Mouse (Mus musculus) embryo, embryonic 9.5 days (tissue): ENCODE measurements around the gene Grxcr1.

Experiments
- DNase-seq: peaks from one replicate; pipeline ENCODE4 v3.0.0-alpha.2; 2017; ENCODE audit errors: extremely low spot score

The Grxcr1 gene

DNA sequence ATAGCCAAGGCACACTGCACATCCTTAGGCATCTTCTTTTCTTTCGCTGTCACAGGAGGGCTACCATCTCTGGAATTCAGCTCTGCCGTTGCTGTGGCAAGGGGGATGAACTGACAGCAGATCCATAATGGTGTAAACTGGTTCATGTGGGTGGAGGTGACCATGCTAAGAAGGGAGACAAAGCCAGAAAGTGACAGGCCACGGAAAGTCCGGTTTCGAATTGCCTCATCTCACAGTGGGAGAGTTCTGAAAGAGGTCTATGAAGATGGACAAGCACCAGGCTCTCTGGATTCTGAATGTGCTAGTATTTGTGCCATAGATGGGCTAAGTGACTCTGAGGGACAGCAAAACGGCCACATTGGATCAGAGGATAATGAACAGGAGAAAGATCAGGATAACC is at the start of gene Grxcr1:
Grxcr1 (plus strand) TSS at position 92 of the 400 bp plus-strand sequence.
- no peak for DNase-seq

DNA sequence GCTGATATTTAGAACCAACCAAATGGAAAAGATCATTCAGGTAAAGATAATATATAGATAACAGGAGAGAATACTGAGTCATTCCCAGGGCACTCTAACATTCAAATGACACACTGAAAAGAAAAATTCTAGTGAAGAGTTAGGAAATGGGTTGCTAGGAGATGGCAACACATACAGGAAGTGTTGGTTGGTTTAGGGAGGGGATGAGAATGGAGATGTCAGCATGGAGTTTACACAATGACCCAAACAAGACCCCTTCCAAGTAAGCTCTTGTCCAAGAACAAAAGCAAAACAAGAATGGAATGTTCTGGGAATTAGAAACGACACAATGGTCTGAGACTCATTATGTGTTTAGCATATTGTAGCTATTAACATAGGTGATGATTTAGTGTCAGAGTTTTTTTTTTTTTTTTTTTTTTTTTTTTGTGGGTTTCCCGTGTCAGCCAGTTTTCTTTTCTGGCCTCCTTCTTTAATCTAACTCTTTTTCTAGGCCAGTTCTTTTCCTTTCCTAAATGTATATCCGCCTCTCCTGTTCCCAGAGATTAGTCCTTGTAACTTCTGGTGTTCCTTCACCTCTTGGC is 49.6 kb upstream of the Grxcr1 start:
- DNase-seq = no peak

DNA sequence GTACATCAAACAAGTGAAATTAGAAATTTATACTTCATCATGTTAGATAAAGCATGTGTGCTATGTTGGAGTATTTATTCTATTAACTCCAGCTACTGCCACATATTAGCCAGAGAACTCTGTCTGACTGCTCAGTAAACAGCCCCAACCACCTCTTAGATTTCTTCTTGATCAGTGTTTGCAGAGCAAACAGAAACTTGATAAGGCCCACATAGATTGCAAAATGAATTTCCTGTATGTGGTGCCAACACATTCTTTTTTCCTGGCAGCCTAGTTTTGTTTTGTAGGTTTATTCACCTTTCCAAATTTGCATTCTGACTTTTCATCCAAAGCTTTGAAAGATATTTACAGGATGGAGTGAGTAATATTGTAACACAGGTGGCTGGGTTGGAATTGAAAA is 41.2 kb upstream of the Grxcr1 start:
- no peak for DNase-seq

DNA sequence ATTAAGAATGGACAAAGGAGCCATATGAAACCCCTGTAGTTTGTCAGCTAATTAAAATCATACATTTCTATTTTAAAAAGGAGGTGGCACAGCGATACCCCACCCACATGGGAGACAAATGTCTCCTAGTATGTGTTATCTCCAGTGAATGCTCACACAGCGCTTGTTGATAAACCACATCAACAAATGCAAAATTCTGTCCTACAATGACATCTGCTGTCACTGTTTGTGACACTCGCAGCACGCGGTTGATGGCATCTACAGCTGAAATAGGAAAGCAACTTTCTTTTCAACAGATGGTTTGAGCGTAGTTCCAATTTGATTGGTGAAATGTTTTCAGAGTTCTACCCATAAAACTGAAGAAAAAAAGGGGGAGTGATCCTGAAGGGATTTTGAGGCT is 29.0 kb upstream of the Grxcr1 start:
- no peak for DNase-seq

DNA sequence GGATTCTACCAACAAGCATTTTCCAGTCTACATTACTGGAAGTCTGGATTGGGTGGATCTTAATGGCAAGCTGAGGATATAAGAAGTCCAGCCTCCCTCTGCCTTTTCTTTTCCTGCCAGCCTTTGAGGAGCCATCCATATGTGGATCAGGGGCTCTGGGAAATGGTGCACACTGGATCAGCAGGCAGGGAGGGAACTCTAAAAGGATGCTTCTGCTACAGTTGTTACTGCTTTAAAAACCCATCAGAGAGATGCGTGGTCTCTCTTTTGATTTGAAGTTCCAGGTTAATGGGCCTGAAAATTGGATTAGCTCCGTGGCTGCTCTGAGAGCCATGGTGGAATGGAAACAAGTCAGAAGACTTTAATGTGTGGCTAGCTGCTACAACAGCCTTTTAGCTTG is 27.7 kb upstream of the Grxcr1 start:
- no peak for DNase-seq

DNA sequence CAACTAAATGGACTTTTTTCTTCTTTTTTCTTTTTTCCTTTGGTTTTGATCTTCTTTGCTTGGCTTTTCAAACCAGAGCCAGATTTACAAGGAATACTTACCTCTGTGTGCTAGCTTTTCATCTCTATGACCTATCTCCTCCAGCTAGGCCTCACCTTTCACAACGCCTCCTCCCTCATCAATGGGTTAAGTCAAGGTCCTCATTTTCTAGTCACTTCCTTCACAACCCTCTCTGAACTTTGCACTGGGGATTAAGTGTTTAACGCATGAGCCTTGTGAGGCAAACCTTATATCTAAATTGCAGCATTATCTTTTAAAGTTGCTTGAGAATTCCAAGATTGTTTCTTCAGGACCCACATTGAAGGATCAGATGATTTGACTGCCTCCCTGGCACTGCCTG is 27.2 kb upstream of the Grxcr1 start:
- DNase-seq = no peak

DNA sequence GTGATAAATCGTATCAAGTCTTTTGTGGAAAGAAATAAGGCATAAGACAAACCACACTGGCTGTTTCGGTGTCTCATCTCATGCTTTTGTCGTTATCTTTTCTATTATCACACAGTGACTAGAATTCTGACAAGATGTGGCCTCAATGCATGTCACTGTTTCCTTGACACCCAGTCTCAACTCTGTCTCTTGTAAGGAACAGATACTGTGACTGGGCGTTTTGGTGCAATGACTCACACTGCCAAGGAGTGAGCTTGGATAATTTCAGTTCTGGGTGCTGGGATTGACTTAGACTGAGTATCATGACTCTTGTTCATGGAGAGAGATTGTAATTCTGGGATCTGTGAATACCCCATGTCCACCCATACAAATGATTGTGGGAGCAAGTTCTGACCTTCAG is 24.6 kb upstream of the Grxcr1 start:
- DNase-seq = no peak

DNA sequence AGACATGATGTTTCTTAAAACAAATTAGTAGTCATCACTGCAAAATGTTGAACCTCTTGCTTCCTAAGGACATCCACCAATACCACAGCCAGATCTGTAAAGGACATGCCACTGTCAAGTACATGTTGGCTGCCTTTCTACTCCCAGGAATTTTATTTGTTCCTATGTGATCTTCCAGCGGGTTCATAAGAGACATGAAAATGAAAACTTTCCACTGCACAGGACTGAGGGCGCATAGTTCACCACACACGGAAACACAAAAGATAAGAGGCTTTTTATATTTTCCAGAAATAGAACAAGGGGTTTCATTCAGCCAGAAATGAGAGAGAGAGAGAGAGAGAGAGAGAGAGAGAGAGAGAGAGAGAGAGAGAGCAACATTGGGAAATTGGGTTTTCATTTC is 20.1 kb upstream of the Grxcr1 start:
- no peak for DNase-seq

DNA sequence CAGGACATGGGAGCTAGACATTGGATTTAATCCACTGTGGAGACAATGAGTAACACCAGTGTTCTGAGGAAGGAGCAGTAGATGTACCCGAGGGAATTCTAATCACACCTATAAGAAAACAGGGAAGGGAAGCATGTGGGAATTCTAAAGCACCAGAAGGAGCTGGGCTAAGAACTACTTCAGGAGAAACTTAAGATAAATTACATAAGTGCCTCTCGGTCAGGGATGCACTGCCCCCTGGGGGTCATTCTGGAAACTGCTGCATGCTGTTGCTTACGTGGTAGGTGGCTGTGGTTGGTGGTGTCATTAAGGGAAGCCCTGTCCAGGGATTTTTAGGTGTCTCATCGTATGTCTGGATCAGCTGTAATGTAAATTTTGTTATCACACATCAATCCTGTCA is 19.0 kb upstream of the Grxcr1 start:
- DNase-seq = peak; percentile 70

DNA sequence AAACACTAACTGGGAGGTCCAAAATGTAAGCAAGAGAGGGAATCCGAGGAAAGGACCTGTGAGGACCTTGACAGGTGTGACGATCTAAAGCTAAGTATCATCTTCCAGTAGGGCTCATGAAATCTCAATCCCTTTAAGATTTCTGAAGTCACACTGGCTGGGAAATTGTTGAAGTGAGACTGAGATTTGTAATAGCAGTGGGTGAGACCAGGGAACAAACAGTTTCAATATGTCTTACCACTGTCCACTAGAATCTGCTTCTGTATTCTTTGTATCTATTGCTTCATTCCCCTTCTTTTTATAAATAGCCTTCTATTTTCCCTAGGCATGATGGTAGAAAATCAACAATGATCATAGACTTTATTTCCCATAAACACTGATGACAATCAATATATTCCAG is 10.8 kb upstream of the Grxcr1 start:
- no peak for DNase-seq

DNA sequence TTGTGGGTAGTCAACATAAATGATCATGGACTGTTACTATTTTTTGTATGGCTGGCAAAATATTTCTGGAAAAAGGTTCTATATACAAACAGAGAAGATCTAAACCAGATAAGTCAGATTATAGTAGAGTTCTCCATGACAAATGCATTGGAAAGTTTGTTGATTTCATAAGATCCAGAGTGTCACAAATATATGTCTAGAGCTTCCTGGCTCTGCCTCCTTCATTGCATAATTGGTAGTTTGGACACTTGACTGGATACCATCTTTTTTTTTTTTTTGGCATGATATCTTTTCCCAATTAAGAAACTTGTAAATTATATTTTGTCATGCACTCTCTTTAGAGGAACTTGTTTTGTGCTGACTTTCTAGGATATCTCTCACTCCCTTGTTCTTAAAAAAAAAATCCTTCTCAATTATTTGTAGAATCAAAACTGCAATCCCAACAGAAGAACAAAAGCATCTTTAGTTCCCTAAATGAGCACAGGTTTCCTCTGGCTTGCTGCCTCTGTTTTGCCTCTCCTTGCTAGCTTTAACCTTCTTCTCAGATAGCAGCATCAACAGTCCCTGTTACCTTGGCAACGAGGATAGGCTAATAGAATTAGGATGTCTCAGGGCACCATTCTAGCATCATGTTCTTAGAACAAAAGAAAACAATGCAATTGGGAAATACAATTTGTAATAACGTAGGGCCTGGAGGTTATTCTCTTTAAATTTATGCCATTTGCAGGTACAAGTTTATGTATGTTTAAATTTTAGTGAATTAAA is 4.8 kb upstream of the Grxcr1 start:
- DNase-seq = no peak

DNA sequence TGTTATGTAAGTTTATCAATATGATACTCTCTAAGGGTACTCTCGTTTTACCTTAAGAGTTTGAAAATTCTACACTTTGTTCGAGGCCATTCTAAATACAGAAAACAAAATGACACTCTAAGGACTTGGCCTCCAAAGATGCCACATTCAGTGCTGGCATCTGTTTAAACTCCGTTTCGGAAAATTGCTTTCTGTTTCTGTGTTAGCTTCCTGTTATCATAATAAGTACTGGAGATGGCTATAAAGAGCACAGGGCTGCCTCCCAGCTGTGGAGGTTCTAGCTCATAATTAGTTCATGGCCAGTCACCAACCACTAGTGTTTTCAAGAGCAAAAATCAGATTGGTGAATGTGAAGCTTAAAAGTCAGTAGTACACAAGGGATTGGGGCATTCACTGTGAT is 4.2 kb upstream of the Grxcr1 start:
- no peak for DNase-seq

DNA sequence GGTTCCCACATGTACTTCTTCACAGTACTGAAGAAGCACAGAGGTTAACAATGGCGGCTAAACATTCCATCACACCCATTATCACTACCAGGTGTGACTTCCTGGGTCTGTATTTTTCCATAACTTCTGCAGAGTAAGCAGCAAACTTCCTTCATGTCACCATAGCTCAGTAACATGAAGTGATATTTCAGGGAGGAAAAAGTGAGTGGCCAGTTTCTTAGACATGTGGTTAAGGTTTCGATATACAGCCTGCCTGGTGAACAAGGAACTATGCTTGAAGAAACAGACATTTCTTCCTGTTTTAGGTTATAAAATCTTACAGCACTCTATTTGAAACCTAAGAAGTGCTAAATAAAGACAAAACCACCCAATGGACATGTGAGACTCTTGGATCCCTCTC is 1.7 kb downstream of the Grxcr1 start:
- DNase-seq = no peak

DNA sequence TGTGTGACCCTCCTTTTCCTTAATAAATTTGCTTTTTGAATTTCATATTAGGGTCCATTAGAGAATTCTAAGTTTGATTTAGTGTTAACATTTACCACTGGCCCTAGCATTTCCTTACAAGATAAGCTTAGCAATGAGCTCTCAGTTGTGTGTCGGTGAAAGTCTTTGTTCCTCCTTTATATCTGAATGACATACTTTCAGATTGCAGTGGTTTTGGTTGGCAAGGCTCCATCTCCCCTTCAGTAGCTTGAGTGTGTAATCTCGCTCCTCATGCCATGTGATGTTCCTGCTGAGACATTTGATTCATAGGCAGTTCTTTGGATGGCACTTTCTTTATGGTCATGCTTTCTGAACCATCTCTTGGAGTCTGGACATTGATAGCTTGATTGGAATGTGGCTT is 7.4 kb downstream of the Grxcr1 start:
- no peak for DNase-seq

DNA sequence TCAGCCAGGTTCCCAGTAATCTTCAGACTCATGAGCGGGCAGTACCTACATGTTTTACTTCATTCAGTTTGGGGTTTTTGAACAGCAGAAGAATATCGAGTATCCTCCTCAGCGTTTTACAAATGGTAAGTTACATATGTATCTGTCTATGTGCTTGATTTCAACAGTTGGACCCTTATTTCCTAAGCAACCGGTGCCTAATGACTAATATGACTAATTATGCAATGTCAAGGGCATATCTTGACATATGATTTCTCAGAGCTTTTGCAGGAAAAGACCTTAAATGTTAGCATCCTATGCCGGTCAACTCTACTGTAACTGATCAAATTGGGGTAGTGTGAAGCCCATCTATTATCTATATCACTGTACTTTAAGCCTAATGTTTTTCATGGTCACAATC is 11.7 kb downstream of the Grxcr1 start:
- no peak for DNase-seq

DNA sequence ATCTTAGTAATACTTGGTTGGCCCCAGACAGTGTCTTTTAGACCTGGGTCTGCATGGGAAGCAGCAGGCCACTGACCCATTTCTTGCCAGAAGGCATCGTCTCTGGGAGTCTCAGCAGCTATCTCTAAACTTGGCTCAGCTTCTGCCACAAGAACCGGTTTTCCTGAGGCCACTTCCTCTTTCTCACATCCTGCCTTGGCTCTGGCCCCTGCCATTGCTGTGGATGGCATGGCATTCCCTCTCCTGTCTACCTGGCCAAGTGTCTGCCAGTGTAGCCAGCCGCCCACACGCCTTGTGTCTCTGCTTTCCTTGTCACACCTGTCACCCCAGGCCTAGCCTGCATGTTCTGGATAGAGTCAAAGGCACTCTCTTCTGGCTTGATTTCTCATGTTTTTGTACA is 17.1 kb downstream of the Grxcr1 start:
- DNase-seq = no peak

DNA sequence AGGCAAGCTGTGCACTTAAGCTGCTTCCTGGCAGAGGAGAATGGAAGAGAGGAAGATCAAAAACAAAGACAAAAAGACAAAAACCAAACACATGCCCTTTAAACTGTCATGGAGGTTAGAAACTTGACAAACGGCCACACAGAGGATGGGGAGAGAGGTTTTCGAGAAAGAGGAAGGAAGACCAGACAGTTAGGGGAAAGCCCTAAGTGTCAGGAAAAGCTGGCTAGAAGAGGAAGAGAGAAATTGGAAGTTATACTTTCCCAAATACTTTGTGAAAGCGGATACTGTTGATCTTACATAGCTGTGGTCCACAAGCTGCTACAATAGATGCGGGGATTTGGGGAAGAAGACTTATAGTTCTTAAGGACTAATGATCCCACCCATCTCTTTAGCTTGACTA is 17.9 kb downstream of the Grxcr1 start:
- DNase-seq = no peak

DNA sequence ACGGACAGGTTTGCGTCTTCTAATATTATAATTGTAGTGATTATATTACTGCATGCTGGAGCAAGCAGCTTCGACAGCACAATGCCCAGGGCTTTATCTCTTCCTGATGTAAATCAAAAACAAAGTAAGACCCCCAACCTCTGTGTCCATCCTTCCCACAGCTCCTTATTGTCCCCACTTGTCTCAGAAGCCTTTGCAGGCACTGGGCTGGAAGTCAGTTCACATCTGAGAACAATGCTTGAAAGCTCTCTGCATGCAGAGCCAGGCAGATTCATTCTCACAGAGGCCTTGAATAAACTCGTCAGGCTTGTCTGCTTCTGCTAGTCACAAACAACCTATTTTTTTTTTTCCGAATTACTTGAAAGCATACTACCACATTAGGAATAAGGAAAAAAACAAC is 19.5 kb downstream of the Grxcr1 start:
- peak; percentile 10 for DNase-seq

DNA sequence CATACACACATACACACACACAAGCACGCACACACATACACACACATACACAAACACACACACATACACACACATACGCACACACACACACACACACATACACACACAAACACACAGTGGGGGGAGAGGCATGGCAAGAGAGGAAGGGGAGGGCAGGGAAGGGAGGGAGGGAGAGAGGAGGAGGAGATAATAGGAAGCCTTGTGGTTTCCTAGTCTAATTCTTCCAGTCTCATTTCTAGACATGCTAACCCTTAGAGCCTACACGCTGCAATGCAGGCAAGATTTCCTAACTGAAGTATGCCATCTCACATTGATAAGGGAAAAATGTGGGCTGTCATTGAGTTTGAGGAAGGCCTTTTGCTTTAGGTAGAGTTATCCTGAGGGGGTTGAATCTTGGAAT is 25.9 kb downstream of the Grxcr1 start:
- no peak for DNase-seq

DNA sequence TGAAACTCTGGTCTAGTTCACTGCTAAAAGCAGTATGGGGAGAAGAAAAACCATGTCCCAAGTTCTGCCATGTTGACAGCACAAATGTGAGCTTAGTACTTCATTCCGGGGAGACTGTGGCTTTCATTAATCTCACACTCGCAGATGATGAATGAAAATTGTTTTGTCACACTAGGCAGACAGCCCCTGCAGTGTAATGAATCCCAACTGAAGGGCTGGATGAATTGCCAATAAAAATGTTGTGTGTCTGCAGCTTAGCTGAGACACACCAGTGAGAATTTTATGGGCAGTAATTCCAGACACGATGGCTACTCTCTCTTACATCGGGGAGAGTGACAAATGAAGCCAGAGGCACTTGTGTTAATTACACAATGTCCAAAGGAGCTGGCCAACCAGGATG is 37.1 kb downstream of the Grxcr1 start:
- DNase-seq = no peak

DNA sequence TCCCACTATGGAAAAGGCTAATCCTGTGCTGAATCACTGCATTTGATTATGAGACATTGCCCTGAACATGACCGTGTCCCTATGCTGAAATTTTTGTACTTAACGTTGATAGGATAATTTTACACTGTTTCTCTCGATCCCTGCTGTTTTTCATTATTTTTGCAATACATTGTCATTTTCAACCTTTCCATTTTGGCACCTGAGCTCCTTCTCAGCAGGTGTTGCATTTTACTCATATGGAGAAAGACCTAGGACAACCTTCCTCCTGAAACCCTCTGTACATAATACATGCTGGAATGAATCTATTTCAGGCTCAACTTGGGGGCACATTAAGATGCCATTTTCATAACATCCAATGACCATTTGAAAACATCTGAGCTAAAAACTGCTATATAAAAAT is 38.7 kb downstream of the Grxcr1 start:
- no peak for DNase-seq

DNA sequence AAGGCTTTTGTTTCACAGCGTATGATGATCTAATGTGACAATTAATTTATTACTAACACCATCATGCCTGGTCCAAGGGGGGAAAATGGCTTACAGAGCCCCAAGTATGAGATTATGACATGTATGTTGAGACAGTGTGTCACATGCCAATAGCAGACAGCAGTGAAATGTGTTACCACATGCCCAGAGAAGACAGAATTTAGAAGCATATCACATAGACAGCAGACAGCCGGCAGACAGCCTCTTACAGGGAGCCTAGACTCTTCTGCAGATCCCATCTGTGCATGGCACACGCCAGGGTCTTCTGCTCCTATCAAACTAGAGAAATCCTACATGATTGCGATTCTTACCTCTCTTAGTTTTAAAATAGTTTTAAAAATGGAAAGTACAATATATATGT is 40.2 kb downstream of the Grxcr1 start:
- DNase-seq = no peak

DNA sequence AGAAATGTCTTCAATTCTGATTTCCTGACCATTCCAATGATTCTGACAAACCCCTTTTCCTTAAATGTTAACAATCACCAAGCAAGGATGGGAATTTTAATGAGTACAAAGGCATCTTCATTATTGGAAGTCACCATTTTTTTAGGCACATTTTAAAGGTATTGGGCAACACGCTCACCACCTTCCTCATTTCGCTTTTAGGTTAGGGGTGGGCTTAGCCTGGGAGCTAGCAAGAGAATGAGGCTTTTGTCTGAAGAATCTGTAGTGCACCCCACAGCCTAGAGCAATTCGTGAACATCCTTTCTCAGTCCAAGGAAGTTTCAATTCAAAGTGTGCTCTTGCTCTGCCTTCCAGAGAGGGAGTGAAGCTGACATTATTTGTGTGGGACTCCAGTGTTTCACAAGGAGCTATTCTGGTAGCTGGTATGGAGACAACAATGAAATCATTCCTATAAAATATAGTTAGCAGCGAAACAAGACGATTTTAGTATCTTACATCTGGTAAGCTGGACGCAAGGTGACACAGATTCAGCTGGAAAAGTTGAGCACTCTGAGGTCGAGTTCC is 55.0 kb downstream of the Grxcr1 start:
- no peak for DNase-seq

DNA sequence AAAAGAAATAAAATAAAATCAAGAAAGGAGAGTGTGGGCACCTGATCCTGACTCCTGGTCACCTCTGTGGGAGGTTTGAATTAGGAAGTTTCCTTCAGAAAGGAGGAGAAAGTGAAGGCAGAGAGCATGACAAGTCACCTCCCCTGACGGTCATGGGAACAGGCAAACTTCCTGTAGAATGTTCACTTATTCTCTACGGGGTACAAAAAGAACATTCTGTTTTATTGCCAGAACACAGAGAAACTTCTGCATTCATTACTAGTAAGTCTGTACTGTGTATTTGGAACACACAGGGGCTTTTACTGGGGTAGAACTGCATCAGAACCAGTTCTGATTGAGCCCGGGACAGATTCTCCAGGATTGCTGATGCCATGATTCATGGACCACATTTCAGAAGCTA is 55.5 kb downstream of the Grxcr1 start:
- no peak for DNase-seq
